Mouse (Mus musculus) left cerebral cortex, postnatal 14 days (tissue): Measurements from ENCODE around the gene Pzp. TPM values are rescaled to one million over a fixed set of nuclear protein-coding genes. Genes with fewer than 3 reads are reported as not detected.

Experiments used
- DNase-seq, 2 experiments: peaks; one replicate each; pipeline ENCODE4 v3.0.0; 2021 to 2022; ENCODE audit warnings: low spot score in 2 of 2, mixed read lengths in 1 of 2
- intact Hi-C: fragments of 180-260 bp; cut with DNase I; formaldehyde crosslinking; loops from one replicate; pipeline ENCODE4 v1.15.1; 2025
- total RNA-seq, 2 experiments: library from RNA; stranded (reverse); gene quantifications; 2 replicates each; pipeline ENCODE4 v1.2.3; 2021

The Pzp gene
- total RNA-seq, 2 experiments from 2014 or later, result 0.09 TPM; not detected in 1

DNA sequence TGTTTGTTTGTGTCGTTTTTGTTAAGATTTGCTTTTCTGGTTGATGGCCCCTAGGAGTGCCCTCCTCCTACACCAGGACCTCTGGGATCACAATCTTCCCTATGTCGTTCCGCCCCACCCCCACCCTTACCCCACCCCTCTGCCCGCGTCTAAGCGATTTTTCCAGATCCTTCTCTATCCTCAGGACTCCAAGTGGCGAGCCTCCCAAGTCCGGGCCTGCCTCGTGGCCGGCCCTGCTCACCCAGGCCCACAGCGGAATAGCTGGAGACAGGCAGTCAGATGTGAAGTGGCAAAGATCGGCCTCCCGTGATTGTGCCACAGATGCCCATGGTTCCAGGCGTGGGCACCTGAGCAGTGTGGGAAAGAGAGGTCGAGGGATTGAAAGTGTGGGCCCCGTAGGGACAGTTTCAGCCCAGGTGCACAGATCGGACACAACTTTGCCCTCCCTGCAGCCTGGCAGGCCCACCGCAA is 87.6 kb downstream of the Pzp start:
- intact Hi-C loops, result no loop called here
- DNase-seq, result no peak

DNA sequence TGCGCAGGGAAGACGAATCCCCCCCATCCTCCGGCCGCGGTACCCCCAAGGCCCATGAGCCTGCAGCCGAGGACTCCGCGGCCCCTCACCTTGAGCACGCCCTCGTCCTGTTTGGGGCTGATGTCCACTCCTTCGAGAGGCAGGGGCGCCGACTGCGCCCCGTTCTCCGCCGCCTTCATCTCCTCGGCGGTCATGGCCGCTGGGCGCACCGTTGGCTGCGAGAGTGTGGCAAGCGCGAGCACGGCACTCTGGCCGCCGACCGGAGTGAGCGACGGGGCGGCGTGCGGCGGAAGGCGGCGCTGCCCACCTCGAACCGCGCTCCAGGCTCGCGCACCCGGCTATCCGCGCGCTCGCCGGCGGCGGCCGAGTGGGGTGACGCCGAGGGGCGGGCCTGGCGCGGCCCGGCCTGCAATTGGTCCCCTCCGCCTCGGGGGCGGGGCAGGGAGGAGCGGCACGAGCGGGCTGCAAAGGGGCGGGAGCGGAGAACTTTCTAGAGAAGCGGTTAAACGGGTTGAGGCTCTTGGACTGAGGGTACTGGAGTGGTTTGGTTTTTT is 88.1 kb downstream of the Pzp start, which contains the start of gene Fkbp4:
Gene Fkbp4 (minus strand): TSS at position 361 of the 554 bp plus-strand sequence.
- intact Hi-C loops, result no loop called here
- peak; percentile 90 to 93 for DNase-seq

DNA sequence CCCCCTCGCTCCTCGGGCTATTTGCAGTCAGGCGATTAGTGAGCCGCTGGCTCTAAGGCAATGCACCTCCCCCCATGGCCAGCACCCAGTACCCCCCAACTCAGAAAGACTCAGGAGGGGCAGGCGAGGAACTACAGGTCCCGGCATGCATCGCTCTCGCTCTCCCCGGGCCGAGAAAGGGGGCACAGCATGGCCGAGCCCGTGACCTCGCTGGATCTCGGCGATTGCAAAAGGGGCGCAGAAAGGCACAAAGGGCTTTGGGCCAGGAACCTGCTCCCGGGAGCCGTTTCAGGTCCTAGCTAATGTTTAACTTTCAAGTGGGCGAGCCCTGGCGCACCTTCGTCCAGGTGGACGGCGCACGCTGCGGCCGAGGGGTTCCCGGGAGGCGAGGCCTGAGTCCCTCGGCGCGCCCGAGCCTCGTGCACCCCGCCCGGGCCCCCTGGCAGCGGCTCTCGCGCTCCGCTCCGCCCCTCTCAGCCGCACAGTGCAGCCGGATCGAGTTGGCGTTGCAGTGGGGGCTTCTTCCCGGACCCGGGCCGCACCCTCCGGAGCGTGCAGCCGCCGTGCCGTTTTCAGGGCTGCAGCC is 88.7 kb downstream of the Pzp start:
- intact Hi-C loops, result no loop called here
- DNase-seq, result peak in 1 of 2 experiments; percentile 54

DNA sequence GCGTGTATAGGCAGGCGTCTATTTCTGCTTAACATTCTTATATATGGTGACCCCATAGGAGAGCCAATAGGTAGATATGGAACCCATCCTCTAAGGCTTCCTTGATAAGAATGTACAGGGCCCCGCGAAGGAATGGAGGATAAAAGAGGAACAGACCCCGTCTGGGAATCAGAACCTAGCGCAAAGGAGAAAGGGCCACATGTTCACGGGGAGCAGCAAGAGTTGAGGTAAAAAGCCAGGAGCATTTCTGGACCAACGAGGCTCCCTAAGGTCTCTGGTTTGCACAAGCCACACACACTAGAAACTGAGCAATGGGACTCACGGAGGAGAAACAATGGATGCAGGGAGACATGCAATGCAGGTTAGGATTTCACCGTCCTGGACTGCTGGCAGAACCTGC is 89.2 kb downstream of the Pzp start:
- no peak for DNase-seq
- intact Hi-C loops, result no loop called here

DNA sequence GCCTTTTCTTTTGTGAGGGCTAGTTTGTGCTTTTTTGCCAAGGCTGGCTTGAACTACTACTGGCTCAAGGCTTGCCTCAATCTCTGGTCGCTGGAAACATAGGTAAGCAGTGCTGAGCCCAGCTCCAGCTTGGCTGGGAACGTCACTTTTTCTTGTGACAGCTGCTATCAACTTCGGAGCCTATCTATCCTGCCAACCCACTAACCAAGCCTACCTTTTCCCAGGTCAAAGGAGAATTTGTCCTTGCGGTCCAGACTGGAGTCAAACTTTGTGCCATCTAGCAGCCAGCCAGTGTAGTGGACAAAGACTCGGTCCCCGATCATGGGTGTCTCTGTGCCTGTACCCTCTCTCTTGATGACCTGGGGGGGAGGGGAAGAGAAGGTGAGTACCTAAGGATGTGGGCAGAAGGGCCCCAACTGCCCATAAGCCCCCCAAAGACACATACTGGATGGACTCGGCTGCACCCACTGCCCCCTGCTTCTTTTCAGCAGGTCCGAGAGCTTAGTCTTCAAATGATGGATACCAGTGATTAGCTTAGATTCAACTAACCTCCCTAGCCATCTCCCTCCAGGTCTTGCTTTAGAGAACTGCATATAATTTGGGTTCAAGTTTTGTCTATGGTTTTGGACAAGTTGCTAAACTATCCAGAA is 90.0 kb downstream of the Pzp start:
- no peak for DNase-seq
- intact Hi-C loops, result no loop called here

DNA sequence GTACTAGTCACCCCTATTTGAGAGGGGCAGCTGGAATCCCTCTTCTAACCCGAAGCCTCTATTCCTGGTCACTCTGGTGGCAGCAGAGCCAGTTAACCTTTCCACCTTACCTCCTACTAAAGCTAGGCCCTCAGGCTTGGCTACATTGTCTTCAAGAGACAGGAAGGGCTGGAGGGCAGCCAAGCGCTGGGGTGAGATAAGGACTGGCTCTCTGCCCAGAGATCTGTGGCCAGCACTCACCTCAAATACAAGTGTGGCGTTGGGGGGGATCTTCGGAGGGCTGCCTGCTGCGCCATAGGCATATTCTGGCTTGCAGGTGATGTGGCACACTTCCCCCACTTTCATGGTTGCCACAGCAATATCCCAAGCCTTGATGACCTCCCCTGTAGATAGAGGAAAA is 91.0 kb downstream of the Pzp start:
- no peak for DNase-seq
- intact Hi-C loops, result no loop called here

Other genes with a start within 250 kb of the Pzp start
- gene Tead4, start 225.9 kb downstream of the Pzp start, total RNA-seq, result 1 to 10 TPM in 1 of 2 experiments, under 1 TPM in 1; 0.82 to 1.6 TPM
- gene Tulp3, start 170.9 kb downstream of the Pzp start, total RNA-seq, result 10 to 100 TPM; 17.6 to 18.4 TPM
- gene Rhno1, start 163.8 kb downstream of the Pzp start, total RNA-seq, result 10 to 100 TPM; 16.3 to 18.2 TPM
- gene Foxm1, start 163.8 kb downstream of the Pzp start, total RNA-seq, result 1 to 10 TPM; 2.0 to 2.1 TPM
- gene Tex52, start 151.3 kb downstream of the Pzp start, total RNA-seq, result under 1 TPM in 1 of 2 experiments, not detected in 1; 0.63 TPM
- not detected for gene Gm44596, start 151.2 kb downstream of the Pzp start, total RNA-seq
- gene Nrip2, start 127.4 kb downstream of the Pzp start, total RNA-seq, result 1 to 10 TPM; 7.8 to 8.0 TPM
- gene Itfg2, start 101.8 kb downstream of the Pzp start, total RNA-seq, result 10 to 100 TPM; 17.5 to 24.4 TPM
- 100 to 1,000 TPM; 112 TPM for gene Fkbp4, start 88.0 kb downstream of the Pzp start, total RNA-seq
- 10 to 100 TPM; 15.3 to 19.5 TPM for gene A2ml1, start 54.9 kb upstream of the Pzp start, total RNA-seq
- not detected for gene Klrb1a, start 96.8 kb upstream of the Pzp start, total RNA-seq
- gene Clec2h, start 135.7 kb upstream of the Pzp start, total RNA-seq, result not detected
- gene Klrb1, start 196.3 kb upstream of the Pzp start, total RNA-seq, result under 1 TPM in 1 of 2 experiments, not detected in 1; 0.47 TPM